Mouse (Mus musculus): Measurements from ENCODE around the gene Gm14137. TPM values are rescaled to one million over a fixed set of nuclear protein-coding genes. Genes with fewer than 3 reads are reported as not detected.

The Gm14137 gene
- polyA plus RNA-seq, 1 experiment: not detected

- TF ChIP-seq POLR2A (IDR thresholded peaks at IDR 0.05; ENCODE audit: insufficient read depth, low read length) (no peak), EP300 (IDR thresholded peaks at IDR 0.05; ENCODE audit: insufficient read depth, low read depth, low read length) (no peak), CTCF (IDR thresholded peaks at IDR 0.05; ENCODE audit: low read depth, low read length) (no peak)
- Histone ChIP-seq H3K27ac (ENCODE audit: insufficient read depth, low read length) (no peak overlapping the region), H3K9ac (ENCODE audit: low read depth, poor library complexity, severe bottlenecking) (no peak overlapping the region), H3K27me3 (ENCODE audit: control insufficient read depth, insufficient read depth, low read length, poor library complexity, severe bottlenecking) (no peaks in the 10 kb centered on the region), H3K4me1 (ENCODE audit: control insufficient read depth, insufficient read depth, low read length) (no peaks in the 10 kb centered on the region), H3K36me3 (ENCODE audit: control insufficient read depth, insufficient read depth, low read length, poor library complexity, severe bottlenecking) (peaks cover 8% of the 10 kb centered on the region), H3K4me3 (ENCODE audit: low read depth, low read length) (no peak overlapping the region), H3K9me3 (replicated peaks; ENCODE audit: control insufficient read depth, insufficient read depth, low read length, poor library complexity, severe bottlenecking) (no peaks in the 10 kb centered on the region)
These were observed 22.1 kb upstream of the Gm14137 start for GRCm38 (mm10) chr2:119152255-119152654.

DNA sequence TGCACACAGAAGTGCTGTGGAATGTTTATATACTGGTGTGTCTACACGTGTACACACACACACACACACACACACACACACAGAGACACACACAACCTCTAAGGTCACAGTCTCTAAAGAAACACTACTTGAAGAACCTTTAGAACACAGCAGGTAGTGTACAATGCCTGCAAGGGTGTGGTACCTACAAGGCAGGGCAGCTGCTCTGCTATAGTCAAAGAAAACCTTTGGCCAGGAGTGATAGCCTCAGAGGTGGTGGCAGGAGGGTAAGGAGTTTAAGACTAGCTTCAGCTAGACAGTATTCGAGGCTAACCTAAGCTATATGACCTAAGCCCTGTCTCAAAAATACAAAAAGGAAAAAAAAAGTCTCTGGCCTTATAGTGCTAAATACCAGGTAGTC, 19.6 kb upstream of the Gm14137 start:
- TF ChIP-seq CTCF (IDR thresholded peaks at IDR 0.05; ENCODE audit: low read depth, low read length): no peak
- TF ChIP-seq POLR2A (IDR thresholded peaks at IDR 0.05; ENCODE audit: insufficient read depth, low read length): no peak
- TF ChIP-seq EP300 (IDR thresholded peaks at IDR 0.05; ENCODE audit: insufficient read depth, low read depth, low read length): no peak
- Histone ChIP-seq H3K9me3 (replicated peaks; ENCODE audit: control insufficient read depth, insufficient read depth, low read length, poor library complexity, severe bottlenecking) (no peaks in the 10 kb centered on the region), H3K27me3 (ENCODE audit: control insufficient read depth, insufficient read depth, low read length, poor library complexity, severe bottlenecking) (no peaks in the 10 kb centered on the region), H3K27ac (ENCODE audit: insufficient read depth, low read length) (no peak overlapping the region), H3K4me1 (ENCODE audit: control insufficient read depth, insufficient read depth, low read length) (no peaks in the 10 kb centered on the region), H3K4me3 (ENCODE audit: low read depth, low read length) (no peak overlapping the region), H3K9ac (ENCODE audit: low read depth, poor library complexity, severe bottlenecking) (no peak overlapping the region), H3K36me3 (ENCODE audit: control insufficient read depth, insufficient read depth, low read length, poor library complexity, severe bottlenecking) (peaks cover 8% of the 10 kb centered on the region)

GRCm38 (mm10) chr2:119155388-119155787, 18.9 kb upstream of the Gm14137 start:
- no peak overlapping the region for H3K27ac ChIP-seq (ENCODE audit: insufficient read depth, low read length)
- H3K4me3 ChIP-seq (ENCODE audit: low read depth, low read length): no peak overlapping the region
- TF ChIP-seq CTCF (IDR thresholded peaks at IDR 0.05; ENCODE audit: low read depth, low read length): no peak
- H3K36me3 ChIP-seq (ENCODE audit: control insufficient read depth, insufficient read depth, low read length, poor library complexity, severe bottlenecking): peaks cover 8% of the 10 kb centered on the region
- no peak overlapping the region for H3K9ac ChIP-seq (ENCODE audit: low read depth, poor library complexity, severe bottlenecking)
- no peaks in the 10 kb centered on the region for H3K9me3 ChIP-seq (replicated peaks; ENCODE audit: control insufficient read depth, insufficient read depth, low read length, poor library complexity, severe bottlenecking)
- H3K4me1 ChIP-seq (ENCODE audit: control insufficient read depth, insufficient read depth, low read length): no peaks in the 10 kb centered on the region
- no peaks in the 10 kb centered on the region for H3K27me3 ChIP-seq (ENCODE audit: control insufficient read depth, insufficient read depth, low read length, poor library complexity, severe bottlenecking)

DNA sequence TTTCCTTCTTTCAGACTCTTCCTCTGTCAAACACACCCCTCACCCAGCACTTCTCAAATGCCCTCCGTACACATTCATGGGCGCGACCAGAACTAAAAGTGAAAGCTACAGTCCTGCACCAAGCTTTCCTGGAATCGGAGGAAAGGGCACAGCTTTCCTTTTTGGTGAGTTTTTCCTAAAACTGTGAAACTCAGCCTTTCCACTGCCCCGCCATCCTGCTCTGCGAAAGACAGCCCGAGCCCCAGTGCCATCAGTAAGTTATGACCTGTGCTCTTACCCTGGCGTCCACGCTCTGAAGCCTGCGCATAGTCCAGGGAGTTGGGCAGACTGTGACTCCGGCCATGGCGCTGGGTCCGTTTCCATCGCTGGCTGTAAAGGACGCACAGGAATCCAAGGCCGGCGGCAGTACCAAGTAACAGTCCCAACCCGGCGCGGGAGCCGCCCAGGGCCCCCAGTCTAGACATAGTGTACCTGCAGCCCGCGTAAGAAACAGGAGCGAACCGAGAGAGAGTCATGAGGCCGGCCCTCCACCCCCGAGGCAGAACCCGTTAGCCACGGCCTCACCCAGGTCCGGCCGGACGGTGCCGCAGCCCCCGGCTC, 18.1 kb upstream of the Gm14137 start:
- TF ChIP-seq CTCF (IDR thresholded peaks at IDR 0.05; ENCODE audit: low read depth, low read length): no peak
- no peak for TF ChIP-seq POLR2A (IDR thresholded peaks at IDR 0.05; ENCODE audit: insufficient read depth, low read length)
- no peak for TF ChIP-seq EP300 (IDR thresholded peaks at IDR 0.05; ENCODE audit: insufficient read depth, low read depth, low read length)

GRCm38 (mm10) chr2:119156681-119157572, 17.4 kb upstream of the Gm14137 start, which contains the start of gene Rmdn3:
Gene Rmdn3 (minus strand): TSS chr2:119157034.
- peak within 1 kb of the TSS; percentile 76 for H3K4me3 ChIP-seq (ENCODE audit: low read depth, low read length)
- H3K9ac ChIP-seq (ENCODE audit: low read depth, poor library complexity, severe bottlenecking): peak within 1 kb of the TSS; percentile 58
- TF ChIP-seq CTCF (IDR thresholded peaks at IDR 0.05; ENCODE audit: low read depth, low read length): no peak
- 0 out of 2 replicates have a peak, but pooled peaks have one; percentile 32 for TF ChIP-seq EP300 (IDR thresholded peaks at IDR 0.05; ENCODE audit: insufficient read depth, low read depth, low read length)
- H3K27ac ChIP-seq (ENCODE audit: insufficient read depth, low read length): no peak within 1 kb of the TSS
- H3K27me3 ChIP-seq (ENCODE audit: control insufficient read depth, insufficient read depth, low read length, poor library complexity, severe bottlenecking): no peaks in the 10 kb centered on the region
- H3K36me3 ChIP-seq (ENCODE audit: control insufficient read depth, insufficient read depth, low read length, poor library complexity, severe bottlenecking): peaks cover 5% of the 10 kb centered on the region
- no peaks in the 10 kb centered on the region for H3K9me3 ChIP-seq (replicated peaks; ENCODE audit: control insufficient read depth, insufficient read depth, low read length, poor library complexity, severe bottlenecking)
- peaks cover 2% of the 10 kb centered on the region for H3K4me1 ChIP-seq (ENCODE audit: control insufficient read depth, insufficient read depth, low read length)

More for the DNA sequence above, 18.1 kb upstream of the Gm14137 start:
- H3K27ac ChIP-seq (ENCODE audit: insufficient read depth, low read length): no peak overlapping the region
- peak overlapping the region; percentile 76 for H3K4me3 ChIP-seq (ENCODE audit: low read depth, low read length)
- H3K9ac ChIP-seq (ENCODE audit: low read depth, poor library complexity, severe bottlenecking): peak overlapping the region; percentile 58
- H3K36me3 ChIP-seq (ENCODE audit: control insufficient read depth, insufficient read depth, low read length, poor library complexity, severe bottlenecking): peaks cover 8% of the 10 kb centered on the region
- no peaks in the 10 kb centered on the region for H3K27me3 ChIP-seq (ENCODE audit: control insufficient read depth, insufficient read depth, low read length, poor library complexity, severe bottlenecking)
- peaks cover 2% of the 10 kb centered on the region for H3K4me1 ChIP-seq (ENCODE audit: control insufficient read depth, insufficient read depth, low read length)
- no peaks in the 10 kb centered on the region for H3K9me3 ChIP-seq (replicated peaks; ENCODE audit: control insufficient read depth, insufficient read depth, low read length, poor library complexity, severe bottlenecking)

DNA sequence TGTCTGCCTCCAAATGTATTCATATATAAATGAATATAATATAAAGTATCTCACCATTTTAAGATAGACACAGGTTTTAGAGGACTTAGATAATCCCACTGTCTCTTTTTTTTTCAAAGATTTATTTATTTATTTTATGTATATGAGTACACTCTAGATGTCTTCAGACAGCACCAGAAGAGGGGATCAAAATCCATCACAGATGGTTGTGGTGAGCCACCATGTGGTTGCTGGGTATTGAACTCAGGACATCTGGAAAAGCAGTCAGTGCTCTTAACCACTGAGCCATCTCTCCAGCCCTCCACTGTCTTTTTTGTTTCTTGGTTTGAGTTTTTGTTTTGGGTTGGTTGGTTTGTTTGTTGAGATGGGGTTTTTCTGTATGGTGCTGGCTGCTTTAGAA, 16.5 kb upstream of the Gm14137 start:
- Histone ChIP-seq H3K36me3 (ENCODE audit: control insufficient read depth, insufficient read depth, low read length, poor library complexity, severe bottlenecking) (no peaks in the 10 kb centered on the region; the same call in 1 of the 2 replicates), H3K9ac (ENCODE audit: low read depth, poor library complexity, severe bottlenecking) (no peak overlapping the region), H3K9me3 (replicated peaks; ENCODE audit: control insufficient read depth, insufficient read depth, low read length, poor library complexity, severe bottlenecking) (no peaks in the 10 kb centered on the region), H3K4me3 (ENCODE audit: low read depth, low read length) (no peak overlapping the region), H3K27ac (ENCODE audit: insufficient read depth, low read length) (no peak overlapping the region), H3K4me1 (ENCODE audit: control insufficient read depth, insufficient read depth, low read length) (peaks cover 2% of the 10 kb centered on the region), H3K27me3 (ENCODE audit: control insufficient read depth, insufficient read depth, low read length, poor library complexity, severe bottlenecking) (no peaks in the 10 kb centered on the region)
- no peak for TF ChIP-seq CTCF (IDR thresholded peaks at IDR 0.05; ENCODE audit: low read depth, low read length)
- no peak for TF ChIP-seq POLR2A (IDR thresholded peaks at IDR 0.05; ENCODE audit: insufficient read depth, low read length)
- TF ChIP-seq EP300 (IDR thresholded peaks at IDR 0.05; ENCODE audit: insufficient read depth, low read depth, low read length): no peak
